In genomic region chr12:57137809-57138208, GRCm38 (mm10) we compare ENCODE assay signal across 19 mouse cellular contexts. TPM values are rescaled to one million over a fixed set of nuclear protein-coding genes. Genes with fewer than 3 reads are reported as not detected.
DNase-seq lines count a peak whose midpoint lies in the region; ATAC-seq lines count a peak whose summit lies in the region.
"Had no signal": no experiment of that assay in that cellular context is flagged by ENCODE, and none has a peak within 500 bp of the region (broad histone marks: within the 10 kb centered on the region; RNA-seq: fewer than 3 reads in every experiment).

No protein-coding gene starts in this region.

- no peak overlapping the region for H3K4me3 ChIP-seq in embryonic facial prominence, embryonic 11.5 days (ENCODE audit: low read depth, low read length)
- no peak overlapping the region for H3K4me3 ChIP-seq in embryonic facial prominence, embryonic 13.5 days
- H3K4me3 ChIP-seq: forebrain, embryonic 13.5 days; forebrain, embryonic 15.5 days had no signal

- no peak overlapping the region for H3K9ac ChIP-seq in embryonic facial prominence, embryonic 11.5 days (replicated peaks; ENCODE audit: low read length)
- no peak overlapping the region for H3K9ac ChIP-seq in embryonic facial prominence, embryonic 13.5 days
- H3K9ac ChIP-seq: forebrain, embryonic 13.5 days; forebrain, embryonic 15.5 days; forebrain, postnatal 0 days had no signal

- 46% methylated on average over 2 of the region's 2 CpGs for WGBS in embryonic facial prominence, embryonic 11.5 days
- WGBS in embryonic facial prominence, embryonic 13.5 days: 17% methylated on average over 2 of the region's 2 CpGs

- H3K4me2 ChIP-seq in embryonic facial prominence, embryonic 11.5 days (ENCODE audit: low read depth, low read length): no peak overlapping the region
- H3K4me2 ChIP-seq in embryonic facial prominence, embryonic 13.5 days: no peak overlapping the region
- H3K4me2 ChIP-seq: forebrain, embryonic 13.5 days; forebrain, embryonic 15.5 days had no signal

- no peaks in the 10 kb centered on the region for H3K27me3 ChIP-seq in embryonic facial prominence, embryonic 11.5 days (ENCODE audit: control insufficient read depth, insufficient read depth, low read length)
- peaks cover 27% of the 10 kb centered on the region for H3K27me3 ChIP-seq in embryonic facial prominence, embryonic 13.5 days
- H3K27me3 ChIP-seq: forebrain, embryonic 13.5 days; forebrain, embryonic 15.5 days had no signal

- ATAC-seq in embryonic facial prominence, embryonic 11.5 days (replicated peaks; ENCODE audit: insufficient number of reproducible peaks, low FRiP score, low TSS enrichment, low read depth): no peak
- ATAC-seq in embryonic facial prominence, embryonic 13.5 days (ENCODE audit: insufficient number of reproducible peaks, insufficient read depth, low FRiP score, low TSS enrichment, low read depth): no peak
- ATAC-seq: forebrain, embryonic 13.5 days; forebrain, embryonic 15.5 days; forebrain, postnatal 0 days had no signal

- peak; percentile 53 for DNase-seq in embryonic facial prominence, embryonic 11.5 days (ENCODE audit: low spot score)
- no peak for DNase-seq in cerebellum, postnatal 36 days
- DNase-seq in neural tube, embryonic 10.5 days (ENCODE audit: extremely low spot score, low spot score): no peak
- no peak for DNase-seq in yolk sac, embryonic 10.5 days (ENCODE audit: low spot score)
- DNase-seq: adrenal gland, adult 2 months; adrenal gland, postnatal 10 days; adrenal gland, postnatal 25 days; cerebellum, adult 11 months; cerebellum, adult 18-20 months; cerebellum, adult 9-10 months; cerebellum, postnatal 10 days; cerebellum, postnatal 25 days; embryo, embryonic 11 days; forebrain, postnatal 0 days had no signal

- H3K4me1 ChIP-seq in embryonic facial prominence, embryonic 11.5 days (ENCODE audit: control insufficient read depth, insufficient read depth, low read length): no peaks in the 10 kb centered on the region
- H3K4me1 ChIP-seq in embryonic facial prominence, embryonic 13.5 days: peaks cover 16% of the 10 kb centered on the region
- H3K4me1 ChIP-seq: forebrain, embryonic 13.5 days; forebrain, embryonic 15.5 days had no signal

- no peaks in the 10 kb centered on the region for H3K36me3 ChIP-seq in embryonic facial prominence, embryonic 11.5 days (replicated peaks; ENCODE audit: control insufficient read depth, insufficient read depth, low read depth, low read length)
- no peaks in the 10 kb centered on the region for H3K36me3 ChIP-seq in embryonic facial prominence, embryonic 13.5 days
- H3K36me3 ChIP-seq: forebrain, embryonic 15.5 days had no signal

- H3K9me3 ChIP-seq in embryonic facial prominence, embryonic 11.5 days (replicated peaks; ENCODE audit: control insufficient read depth, low read length): no peaks in the 10 kb centered on the region
- H3K9me3 ChIP-seq in embryonic facial prominence, embryonic 13.5 days: no peaks in the 10 kb centered on the region
- H3K9me3 ChIP-seq: forebrain, embryonic 13.5 days; forebrain, embryonic 15.5 days had no signal

- no peak overlapping the region for H3K27ac ChIP-seq in embryonic facial prominence, embryonic 11.5 days (replicated peaks; ENCODE audit: low read depth, low read length)
- H3K27ac ChIP-seq in embryonic facial prominence, embryonic 13.5 days: peak overlapping the region; percentile 55; the same call in 1 of the 2 replicates
- H3K27ac ChIP-seq: forebrain, embryonic 13.5 days; forebrain, embryonic 15.5 days had no signal

RNA-seq across cellular contexts. Expression of gene Slc25a21, which starts 59.5 kb away (rescaled TPM):
- 1.9 and 2.4 TPM in 2 replicates for polyA plus RNA-seq in embryonic facial prominence, embryonic 11.5 days (2014; fragmentation: Nextera tagmentation; extraction: Ambion mirVana)
- polyA plus RNA-seq in embryonic facial prominence, embryonic 13.5 days (2015; fragmentation: Nextera tagmentation; extraction: Ambion mirVana): 0.76 and 0.96 TPM in 2 replicates
- polyA plus RNA-seq: brain, embryonic 14.5 days; C2C12 had no signal
